Mouse (Mus musculus): ENCODE data around the gene Mixl1. TPM values are rescaled to one million over a fixed set of nuclear protein-coding genes. Genes with fewer than 3 reads are reported as not detected.

Mixl1 gene
- polyA plus RNA-seq, 1 experiment = not detected

- WGBS = 82% methylated on average over 5 of the region's 5 CpGs
- Histone ChIP-seq H3K27ac (ENCODE audit: insufficient read depth, low read depth, low read length) (no peak overlapping the region), H3K4me1 (ENCODE audit: control insufficient read depth, insufficient read depth, low read length) (no peaks in the 10 kb centered on the region), H3K4me3 (ENCODE audit: insufficient read depth, low read depth, low read length) (no peak overlapping the region)
- TF ChIP-seq POLR2A (IDR thresholded peaks at IDR 0.05; ENCODE audit: insufficient read depth, low read depth, low read length) (no peak), CTCF (IDR thresholded peaks at IDR 0.05; ENCODE audit: insufficient read depth, low read depth, low read length) (no peak)
Measured at GRCm38 (mm10) chr1:180718756-180719155, 21.9 kb upstream of the Mixl1 start.

DNA sequence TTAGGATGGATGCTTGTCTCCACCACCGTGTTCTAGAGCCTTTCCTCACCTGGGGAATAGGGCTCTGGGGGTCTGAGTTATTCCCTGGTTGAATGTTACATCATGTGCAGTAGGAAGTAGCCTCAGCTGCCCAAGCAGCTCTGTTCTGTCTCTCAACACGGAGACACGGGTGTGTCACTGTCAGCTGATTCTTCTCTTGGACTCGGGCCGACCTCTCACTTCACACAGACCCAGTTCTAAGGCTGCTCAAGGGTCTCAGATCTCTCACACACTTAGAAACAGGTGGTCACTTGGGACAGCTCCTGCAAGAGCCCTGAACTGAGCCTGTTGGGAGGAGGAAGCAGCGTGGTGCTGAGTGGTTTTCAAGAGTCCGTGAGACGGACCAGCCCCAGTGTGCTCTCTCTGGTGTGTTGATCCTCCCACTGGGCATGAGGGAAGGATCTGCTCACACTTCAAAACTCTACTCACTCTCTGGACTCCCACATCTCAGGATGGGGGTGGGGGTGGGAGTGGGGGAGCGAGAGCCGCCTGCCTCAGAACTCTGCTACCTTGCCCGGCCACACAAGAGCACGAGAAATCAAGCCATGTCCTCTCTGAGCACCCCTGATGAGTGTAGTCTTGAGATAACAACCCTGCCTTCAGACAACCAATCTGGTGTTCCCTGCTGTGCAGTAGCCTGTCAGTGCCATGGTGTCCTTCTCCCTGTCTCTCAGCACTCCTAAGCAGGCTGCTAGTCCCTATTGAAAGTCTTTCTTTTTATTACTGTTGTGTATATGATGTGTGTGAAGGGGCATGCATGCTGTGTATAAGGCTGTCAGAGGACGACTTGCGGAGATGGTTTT is 12.3 kb upstream of the Mixl1 start:
- WGBS = 82% methylated on average over 14 of the region's 14 CpGs
- no peak overlapping the region for H3K27ac ChIP-seq (ENCODE audit: insufficient read depth, low read depth, low read length)

GRCm38 (mm10) chr1:180707813-180708212 is 11.0 kb upstream of the Mixl1 start:
- no peak overlapping the region for H3K4me3 ChIP-seq (ENCODE audit: insufficient read depth, low read depth, low read length)
- H3K27ac ChIP-seq (ENCODE audit: insufficient read depth, low read depth, low read length) = no peak overlapping the region
- H3K4me1 ChIP-seq (ENCODE audit: control insufficient read depth, insufficient read depth, low read length) = no peaks in the 10 kb centered on the region
- TF ChIP-seq CTCF (IDR thresholded peaks at IDR 0.05; ENCODE audit: insufficient read depth, low read depth, low read length) (no peak), POLR2A (IDR thresholded peaks at IDR 0.05; ENCODE audit: insufficient read depth, low read depth, low read length) (no peak)
- 85% methylated on average over 3 of the region's 3 CpGs for WGBS

More for the DNA sequence above, 12.3 kb upstream of the Mixl1 start:
- no peak overlapping the region for H3K4me3 ChIP-seq (ENCODE audit: insufficient read depth, low read depth, low read length)
- TF ChIP-seq CTCF (IDR thresholded peaks at IDR 0.05; ENCODE audit: insufficient read depth, low read depth, low read length) (no peak), POLR2A (IDR thresholded peaks at IDR 0.05; ENCODE audit: insufficient read depth, low read depth, low read length) (no peak)
- no peaks in the 10 kb centered on the region for H3K4me1 ChIP-seq (ENCODE audit: control insufficient read depth, insufficient read depth, low read length)

DNA sequence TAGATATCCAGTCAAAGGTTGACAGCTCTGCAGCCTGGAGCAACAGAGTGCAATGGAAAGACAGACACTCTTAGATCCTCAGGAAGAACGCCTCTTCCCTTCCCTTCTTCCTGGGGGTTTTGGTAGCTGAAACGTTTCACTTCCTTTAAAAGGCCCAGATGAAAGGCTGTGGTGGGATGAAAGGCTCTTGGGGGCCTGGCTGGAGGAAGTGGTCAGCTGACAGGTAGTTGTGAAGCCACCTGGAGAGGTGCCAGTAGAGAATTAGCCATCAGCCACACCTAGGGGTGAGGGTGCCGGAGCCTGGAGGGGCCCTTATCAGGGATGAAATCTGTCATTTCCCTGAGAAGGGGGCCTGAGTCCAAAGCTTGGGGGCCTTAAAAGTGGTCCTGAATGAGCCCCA is 10.5 kb upstream of the Mixl1 start:
- TF ChIP-seq CTCF (IDR thresholded peaks at IDR 0.05; ENCODE audit: insufficient read depth, low read depth, low read length) = no peak
- no peak for TF ChIP-seq POLR2A (IDR thresholded peaks at IDR 0.05; ENCODE audit: insufficient read depth, low read depth, low read length)
- Histone ChIP-seq H3K27ac (ENCODE audit: insufficient read depth, low read depth, low read length) (no peak overlapping the region), H3K4me1 (ENCODE audit: control insufficient read depth, insufficient read depth, low read length) (no peaks in the 10 kb centered on the region), H3K4me3 (ENCODE audit: insufficient read depth, low read depth, low read length) (no peak overlapping the region)
- WGBS = 72% methylated on average over 3 of the region's 3 CpGs

GRCm38 (mm10) chr1:180703400-180703799 is 6.6 kb upstream of the Mixl1 start:
- Histone ChIP-seq H3K4me1 (ENCODE audit: control insufficient read depth, insufficient read depth, low read length) (no peaks in the 10 kb centered on the region), H3K4me3 (ENCODE audit: insufficient read depth, low read depth, low read length) (no peak overlapping the region), H3K27ac (ENCODE audit: insufficient read depth, low read depth, low read length) (no peak overlapping the region; the same call in 1 of the 2 replicates)
- WGBS = 49% methylated on average over 6 of the region's 6 CpGs
- TF ChIP-seq POLR2A (IDR thresholded peaks at IDR 0.05; ENCODE audit: insufficient read depth, low read depth, low read length) = no peak
- TF ChIP-seq CTCF (IDR thresholded peaks at IDR 0.05; ENCODE audit: insufficient read depth, low read depth, low read length) = no peak

DNA sequence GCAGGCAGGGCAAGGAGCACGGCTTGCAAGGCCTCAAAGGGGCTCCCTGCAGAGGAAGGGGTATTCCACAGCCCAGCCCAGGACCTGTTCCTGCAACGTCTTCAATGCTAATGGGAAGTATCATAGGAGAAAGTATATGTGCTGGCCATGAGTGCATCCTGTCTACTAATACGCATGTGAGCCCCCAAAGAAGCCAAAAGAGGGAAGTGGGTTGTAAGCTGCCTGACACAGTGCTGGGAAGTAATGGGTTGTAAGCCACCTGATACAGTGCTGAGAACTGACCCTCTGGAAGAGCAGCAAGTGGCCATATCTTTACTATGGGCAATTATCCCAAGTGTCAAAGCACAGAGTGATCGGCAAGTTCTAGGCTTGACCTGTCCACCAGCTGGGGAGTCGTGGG is 1.2 kb upstream of the Mixl1 start:
- H3K4me1 ChIP-seq (ENCODE audit: control insufficient read depth, insufficient read depth, low read length) = peaks cover 10% of the 10 kb centered on the region
- WGBS = 88% methylated on average over 5 of the region's 5 CpGs
- H3K4me3 ChIP-seq (ENCODE audit: insufficient read depth, low read depth, low read length) = no peak overlapping the region
- TF ChIP-seq POLR2A (IDR thresholded peaks at IDR 0.05; ENCODE audit: insufficient read depth, low read depth, low read length) = no peak
- no peak for TF ChIP-seq CTCF (IDR thresholded peaks at IDR 0.05; ENCODE audit: insufficient read depth, low read depth, low read length)
- H3K27ac ChIP-seq (ENCODE audit: insufficient read depth, low read depth, low read length) = no peak overlapping the region

GRCm38 (mm10) chr1:180691284-180691683 is 5.5 kb downstream of the Mixl1 start:
- no peaks in the 10 kb centered on the region for H3K4me1 ChIP-seq (ENCODE audit: control insufficient read depth, insufficient read depth, low read length)
- WGBS = 85% methylated on average over 7 of the region's 7 CpGs
- no peak overlapping the region for H3K4me3 ChIP-seq (ENCODE audit: insufficient read depth, low read depth, low read length)
- no peak for TF ChIP-seq CTCF (IDR thresholded peaks at IDR 0.05; ENCODE audit: insufficient read depth, low read depth, low read length)
- H3K27ac ChIP-seq (ENCODE audit: insufficient read depth, low read depth, low read length) = no peak overlapping the region

Other genes starting within 250 kb of the Mixl1 start
- gene Stum, start 213.5 kb downstream of the Mixl1 start, polyA plus RNA-seq (2012; ENCODE audit: insufficient read depth, insufficient read length, low replicate concordance, missing spikeins) = not detected in 2 replicates
- not detected in 2 replicates for gene Parp1, start 128.1 kb downstream of the Mixl1 start, polyA plus RNA-seq (2012; ENCODE audit: insufficient read depth, insufficient read length, low replicate concordance, missing spikeins)
- not detected in 2 replicates for gene Lin9, start 55.9 kb downstream of the Mixl1 start, polyA plus RNA-seq (2012; ENCODE audit: insufficient read depth, insufficient read length, low replicate concordance, missing spikeins)
- gene Acbd3, start 29.0 kb upstream of the Mixl1 start, polyA plus RNA-seq (2012; ENCODE audit: insufficient read depth, insufficient read length, low replicate concordance, missing spikeins) = not detected in 2 replicates
- gene H3f3a, start 116.9 kb upstream of the Mixl1 start, polyA plus RNA-seq (2012; ENCODE audit: insufficient read depth, insufficient read length, low replicate concordance, missing spikeins) = 812 TPM in 1 of 2 replicates, not detected in the other
- gene Sde2, start 154.1 kb upstream of the Mixl1 start, polyA plus RNA-seq (2012; ENCODE audit: insufficient read depth, insufficient read length, low replicate concordance, missing spikeins) = not detected in 2 replicates
- gene Lefty2, start 196.1 kb upstream of the Mixl1 start, polyA plus RNA-seq (2012; ENCODE audit: insufficient read depth, insufficient read length, low replicate concordance, missing spikeins) = not detected in 2 replicates
- not detected in 2 replicates for gene Pycr2, start 207.3 kb upstream of the Mixl1 start, polyA plus RNA-seq (2012; ENCODE audit: insufficient read depth, insufficient read length, low replicate concordance, missing spikeins)
- gene Lefty1, start 238.0 kb upstream of the Mixl1 start, polyA plus RNA-seq (2012; ENCODE audit: insufficient read depth, insufficient read length, low replicate concordance, missing spikeins) = not detected in 2 replicates
- gene Tmem63a, start 245.3 kb upstream of the Mixl1 start, polyA plus RNA-seq (2012; ENCODE audit: insufficient read depth, insufficient read length, low replicate concordance, missing spikeins) = not detected in 2 replicates